Mouse (Mus musculus) megakaryocyte-erythroid progenitor cell, adult 5-6 weeks (primary cell): ENCODE results near the gene Gcnt1. TPM values are rescaled to one million over a fixed set of nuclear protein-coding genes. Genes with fewer than 3 reads are reported as not detected.

ENCODE experiments used
- ATAC-seq: replicated peaks from 2 replicates; pipeline ENCODE4 v1.8.0; 2016; ENCODE audit warnings: mild to moderate bottlenecking, inconsistent platforms; ENCODE audit not compliant: severe bottlenecking, poor library complexity, low FRiP score, low TSS enrichment
- total RNA-seq, 2 experiments: library from RNA; stranded (forward) in 1 of 2; stranded (reverse) in 1 of 2; fragments of 200-1000, 215-1000 nt in 1 of 2; fragments of >200 nt in 1 of 2; fragmentation: Nextera tagmentation in 1 of 2; gene quantifications; 2 replicates each; pipeline ENCODE4 v1.2.3; 2014 to 2017

Gene Gcnt1
- total RNA-seq (2014; fragmentation: Nextera tagmentation) (12.0 and 26.0 TPM in 2 replicates), total RNA-seq (2017) (18.0 and 23.7 TPM in 2 replicates)

DNA sequence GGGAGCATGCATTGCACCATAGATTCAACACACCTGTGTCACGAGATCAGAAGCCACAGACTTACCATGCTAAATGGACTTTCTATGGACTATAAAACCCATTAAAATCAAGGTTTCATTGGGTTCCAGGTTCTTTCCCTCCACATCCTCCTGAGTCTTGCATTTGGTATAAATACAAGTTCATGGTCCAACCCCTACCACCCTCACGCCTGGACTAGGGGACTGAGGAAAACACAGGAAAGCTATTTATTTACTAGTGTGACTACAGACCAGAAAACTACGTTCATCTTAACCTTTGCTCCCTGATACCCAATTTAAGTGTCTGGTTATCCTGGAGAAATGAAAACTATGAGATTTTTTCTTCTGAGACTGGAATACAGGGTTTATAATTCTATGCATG is at the start of gene Gcnt1:
Gene Gcnt1 (minus strand): TSS at position 144 of the 400 bp plus-strand sequence.
- ATAC-seq = no peak

DNA sequence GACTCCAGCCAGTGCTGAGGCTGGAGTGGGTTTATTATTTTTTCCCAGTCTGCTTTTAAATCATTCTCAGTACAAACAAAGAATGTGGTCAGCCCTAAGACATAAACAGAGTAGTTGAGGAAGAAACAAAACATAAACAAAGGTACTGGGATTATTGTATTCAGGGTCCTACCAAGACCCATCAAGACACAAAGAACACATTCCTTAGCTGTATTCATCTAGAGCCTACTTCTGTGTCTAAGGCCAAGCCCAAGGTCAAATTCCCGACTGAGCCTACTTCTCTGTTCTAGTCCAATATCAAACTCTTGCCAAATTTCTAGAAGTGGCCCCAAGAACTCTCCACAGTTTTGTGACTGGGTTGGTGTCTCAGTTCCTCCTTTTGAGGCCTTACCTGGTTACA is 45.2 kb upstream of the Gcnt1 start:
- ATAC-seq = no peak

DNA sequence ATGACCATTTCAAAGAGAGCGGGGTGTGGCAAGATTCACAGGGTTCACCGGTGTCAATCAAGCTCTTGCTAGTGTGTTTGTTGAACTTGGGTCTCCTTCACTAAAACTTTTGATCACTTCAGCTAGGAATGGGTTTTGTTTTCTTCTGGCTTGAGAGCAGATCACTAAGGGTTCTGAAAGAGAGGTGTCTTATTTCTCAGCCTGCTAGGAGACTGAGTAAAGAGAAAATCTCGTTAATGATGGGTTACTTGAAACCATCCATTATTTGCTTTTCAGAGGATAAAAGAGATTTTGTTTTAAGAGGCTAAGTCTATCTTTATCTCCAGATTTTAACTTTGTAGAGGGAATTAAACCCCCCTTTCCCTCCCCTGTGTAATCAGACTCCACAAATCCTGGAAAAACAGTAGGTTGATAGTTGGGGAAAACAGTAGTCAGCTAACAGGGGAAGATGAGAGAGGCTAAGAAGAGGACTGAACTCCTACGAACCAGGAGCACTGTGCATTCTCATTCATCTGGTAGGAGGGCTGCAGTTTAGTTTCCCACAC is 40.3 kb upstream of the Gcnt1 start:
- no peak for ATAC-seq

DNA sequence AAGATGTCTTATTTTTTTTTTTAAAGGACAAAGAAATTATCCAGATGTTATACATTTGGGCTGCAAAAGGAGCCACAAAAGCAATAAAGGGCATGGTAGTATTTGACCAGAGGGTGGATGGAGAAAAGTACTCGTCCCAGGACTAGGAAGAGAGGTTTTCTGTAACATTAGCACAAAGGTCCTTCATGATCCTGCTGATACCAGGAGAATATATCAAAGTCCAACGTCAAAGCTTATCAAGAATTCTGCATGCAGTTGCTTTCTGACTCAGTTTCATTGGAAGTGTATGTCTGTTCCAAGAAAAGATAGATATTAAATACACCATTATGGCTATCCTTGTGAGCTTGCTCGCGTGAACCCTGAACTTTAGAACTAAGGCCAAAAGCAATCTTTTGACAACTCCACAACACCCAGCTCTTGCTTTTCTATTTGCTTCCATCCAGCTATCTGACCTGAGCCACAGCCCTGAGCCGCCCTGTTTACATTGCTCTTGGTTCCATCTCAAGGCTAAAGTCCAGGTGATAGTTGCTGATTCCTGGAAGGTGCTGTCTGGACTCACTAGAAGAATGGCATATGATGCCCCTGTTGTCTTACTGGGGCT is 37.9 kb upstream of the Gcnt1 start:
- ATAC-seq = no peak

DNA sequence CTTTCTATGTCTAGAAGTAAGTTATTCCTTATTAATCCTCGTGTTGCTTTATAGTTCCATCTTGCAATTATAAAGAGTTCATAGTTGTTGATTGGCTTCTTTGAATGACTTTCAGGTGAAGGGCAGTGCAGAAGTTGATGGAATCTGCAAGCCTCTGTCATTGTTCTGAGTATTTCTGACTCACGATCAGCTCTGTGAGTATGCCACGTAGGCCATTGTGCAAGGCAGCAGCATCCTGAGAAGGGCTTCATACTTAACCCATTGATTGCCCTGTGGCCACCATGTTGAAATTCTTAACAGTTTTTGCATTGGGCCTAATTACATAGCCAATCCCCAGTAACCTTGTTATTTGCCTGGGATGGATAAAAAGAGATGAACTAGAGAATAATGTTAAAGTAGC is 36.7 kb upstream of the Gcnt1 start:
- ATAC-seq = no peak

DNA sequence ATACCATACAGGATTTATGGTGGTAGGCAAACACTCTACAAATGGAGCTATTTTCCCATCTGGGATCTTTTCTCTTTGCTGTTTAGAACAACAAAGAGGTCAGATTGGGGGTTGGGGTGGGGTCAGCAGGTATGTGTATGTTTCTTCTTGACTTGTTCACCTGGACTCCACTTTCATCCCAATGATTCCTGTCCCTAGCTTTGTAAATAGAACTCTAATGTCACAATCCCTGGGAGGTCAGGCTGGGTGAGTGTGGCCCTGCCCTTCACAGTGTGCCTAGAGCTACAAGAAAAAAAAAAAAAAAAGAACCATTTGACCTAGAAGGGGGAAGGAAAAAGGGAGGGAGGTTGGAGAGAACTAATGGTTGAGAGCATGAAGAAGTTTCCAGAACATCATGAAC is 35.9 kb upstream of the Gcnt1 start:
- ATAC-seq = no peak

DNA sequence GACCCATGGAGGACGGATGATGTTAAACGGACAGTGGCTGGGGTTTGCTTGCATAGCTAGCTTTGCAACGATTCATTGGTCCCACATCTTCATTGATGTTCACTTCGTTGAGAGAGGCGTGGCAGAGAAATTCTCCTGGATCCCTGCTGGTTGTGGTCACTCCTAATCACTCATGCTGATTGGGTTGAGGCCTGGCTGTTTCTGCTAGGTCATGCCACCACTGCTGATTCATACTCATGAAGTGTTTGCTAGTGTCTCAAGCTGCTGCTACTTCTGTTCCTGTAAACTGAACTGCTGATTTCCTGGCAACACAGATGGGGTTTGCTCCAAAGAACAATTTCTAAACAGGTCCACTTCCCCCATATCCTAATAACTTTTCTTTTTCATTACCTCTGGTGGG is 34.2 kb upstream of the Gcnt1 start:
- ATAC-seq = no peak

DNA sequence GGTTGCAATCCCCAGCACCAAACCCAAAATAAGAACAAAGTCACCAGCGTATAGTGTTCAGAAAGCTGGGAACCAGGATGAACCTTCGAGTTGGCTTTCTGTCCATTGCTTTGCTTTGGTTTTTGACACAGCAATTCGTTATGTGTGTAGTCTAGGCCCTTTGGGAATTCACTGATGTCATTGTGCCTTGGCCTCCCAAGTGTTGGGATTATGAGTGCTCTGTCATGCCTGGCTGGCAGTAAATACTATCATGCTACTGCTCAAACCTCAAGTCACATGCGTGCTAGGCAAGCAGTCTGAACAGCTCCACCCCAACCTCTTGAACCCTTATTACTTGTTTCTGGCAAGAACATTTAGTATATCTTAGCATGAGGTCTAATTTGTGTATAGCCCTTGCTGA is 30.5 kb upstream of the Gcnt1 start:
- ATAC-seq = no peak

DNA sequence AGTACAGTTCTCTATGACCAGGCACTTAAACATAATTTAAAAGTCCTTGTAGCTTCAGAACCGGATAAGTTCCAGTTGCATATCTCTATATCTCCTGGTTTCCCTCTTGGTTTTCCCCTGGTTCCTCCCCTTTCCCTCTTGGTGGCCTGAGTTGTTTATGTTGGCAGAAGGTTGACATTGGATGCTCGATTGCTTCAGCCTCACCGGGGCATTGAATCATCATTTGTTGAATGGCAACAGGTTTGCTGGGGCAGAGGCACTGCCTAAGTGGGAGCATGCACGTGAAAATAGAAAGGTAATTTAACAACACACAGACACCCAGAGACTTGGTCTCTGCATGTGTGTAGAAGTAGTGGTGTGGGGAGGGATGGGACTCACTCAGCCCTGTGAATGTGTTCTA is 27.9 kb upstream of the Gcnt1 start:
- no peak for ATAC-seq

DNA sequence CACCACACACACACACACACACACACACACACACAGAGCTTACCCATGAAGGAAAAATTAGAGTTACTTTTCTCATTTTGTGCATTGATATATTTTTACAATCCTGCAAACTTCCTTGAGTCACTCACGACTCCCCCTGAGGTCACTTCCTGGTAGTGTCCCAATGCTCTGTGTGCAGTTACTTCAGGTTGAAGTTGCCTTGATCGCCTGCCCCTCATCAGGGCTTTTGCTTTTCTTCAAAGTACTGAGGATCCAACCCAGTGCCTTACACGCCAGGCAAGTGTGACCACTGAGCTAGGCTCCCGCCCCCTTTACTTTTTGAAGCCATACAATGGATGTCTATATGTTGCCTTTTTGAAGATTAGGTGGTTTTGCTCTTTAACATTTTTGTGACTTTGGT is 27.3 kb upstream of the Gcnt1 start:
- ATAC-seq = no peak

DNA sequence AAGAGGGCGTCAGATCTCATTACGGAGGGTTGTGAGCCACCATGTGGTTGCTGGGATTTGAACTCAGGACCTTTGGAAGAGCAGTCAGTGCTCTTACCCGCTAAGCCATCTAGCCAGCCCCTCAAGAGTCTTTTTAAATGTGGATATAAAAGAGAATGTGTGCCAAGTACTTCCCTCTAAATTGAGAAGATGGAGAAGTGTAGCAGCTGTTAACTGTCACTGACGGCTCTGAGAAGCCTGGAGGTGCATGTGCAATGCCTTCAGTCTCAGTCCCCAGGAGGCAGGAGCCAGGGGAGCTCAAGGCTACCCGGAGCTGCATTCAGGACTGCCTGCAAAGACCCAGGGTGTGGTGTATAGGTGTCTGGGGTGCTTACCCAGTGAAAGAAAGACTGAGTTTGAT is 25.3 kb upstream of the Gcnt1 start:
- no peak for ATAC-seq

DNA sequence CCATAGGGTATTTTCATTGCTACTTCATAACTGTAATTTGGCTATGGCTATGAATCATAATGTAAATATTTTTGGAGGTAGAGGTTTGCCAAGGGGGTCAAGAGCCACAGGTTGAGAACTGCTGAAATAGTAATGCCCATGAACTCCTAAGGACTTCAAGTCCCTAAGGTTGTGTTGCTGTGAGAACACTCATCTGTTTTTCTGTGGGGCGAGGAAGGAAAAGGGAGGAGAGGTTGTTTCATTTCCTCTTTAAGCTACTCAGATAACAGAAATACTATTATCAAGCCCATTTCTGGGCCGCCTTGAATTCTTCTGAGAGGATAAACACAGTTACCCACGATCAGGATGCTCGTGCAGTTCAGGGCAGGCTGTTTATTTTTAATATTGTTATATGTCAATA is 24.2 kb upstream of the Gcnt1 start:
- ATAC-seq = no peak

DNA sequence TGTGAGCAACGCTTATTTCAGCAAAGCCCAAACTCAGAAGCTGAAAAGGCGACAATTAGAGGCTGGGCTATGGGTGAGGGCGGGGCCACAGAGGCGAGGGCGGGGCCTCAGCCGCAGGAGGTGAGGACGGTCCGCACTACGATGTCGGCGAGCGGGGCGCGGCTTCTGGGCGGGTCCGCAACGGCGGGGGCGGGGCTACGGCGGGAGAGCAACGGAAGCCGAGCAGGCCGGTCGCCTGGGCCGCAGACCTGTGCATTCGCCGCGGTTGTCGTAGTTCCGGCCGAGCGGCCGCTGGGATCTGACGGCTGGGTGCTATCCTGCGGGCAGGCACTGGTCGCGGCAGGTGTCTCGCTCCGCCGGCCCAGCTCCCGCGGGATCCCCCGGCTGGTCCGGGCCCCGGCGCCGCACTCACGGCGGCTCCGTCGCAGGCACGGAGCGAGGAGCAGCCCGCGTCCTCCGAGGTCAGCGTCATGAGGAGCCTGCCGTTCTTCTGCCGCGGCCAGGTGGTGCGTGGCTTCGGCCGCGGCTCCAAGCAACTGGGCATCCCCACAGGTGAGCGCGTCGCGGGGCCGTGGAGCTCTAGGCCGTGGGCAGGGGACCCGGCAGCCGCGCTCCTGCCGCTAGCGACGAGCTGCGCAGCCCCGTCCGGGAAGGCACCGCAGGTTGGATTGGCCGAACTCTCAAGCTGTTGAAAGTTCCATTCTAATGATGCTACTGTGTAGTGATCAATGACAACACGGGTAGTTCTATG is 21.4 kb upstream of the Gcnt1 start, which contains the start of gene Rfk:
Gene Rfk (plus strand): TSS at position 203 of the 751 bp plus-strand sequence.
- peak; percentile 99 for ATAC-seq

DNA sequence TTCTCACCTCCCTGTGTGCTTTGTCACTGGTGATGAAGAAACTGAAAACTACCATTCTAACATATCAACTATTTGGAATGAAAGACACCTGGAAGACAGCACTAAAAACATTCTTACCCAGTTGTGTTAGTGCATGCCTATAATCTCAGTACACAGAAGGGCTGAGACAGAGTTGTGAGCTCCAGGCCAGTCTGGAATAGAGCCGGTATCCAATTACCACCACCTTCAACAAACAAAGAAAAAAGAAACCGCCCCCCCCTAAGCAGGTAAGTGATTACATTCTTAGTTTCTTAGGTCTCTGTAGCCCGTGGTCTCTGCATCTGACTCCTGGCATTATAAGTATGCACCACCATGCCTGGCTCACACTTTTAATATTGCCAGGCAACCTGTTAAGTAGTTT is 20.2 kb upstream of the Gcnt1 start:
- no peak for ATAC-seq

DNA sequence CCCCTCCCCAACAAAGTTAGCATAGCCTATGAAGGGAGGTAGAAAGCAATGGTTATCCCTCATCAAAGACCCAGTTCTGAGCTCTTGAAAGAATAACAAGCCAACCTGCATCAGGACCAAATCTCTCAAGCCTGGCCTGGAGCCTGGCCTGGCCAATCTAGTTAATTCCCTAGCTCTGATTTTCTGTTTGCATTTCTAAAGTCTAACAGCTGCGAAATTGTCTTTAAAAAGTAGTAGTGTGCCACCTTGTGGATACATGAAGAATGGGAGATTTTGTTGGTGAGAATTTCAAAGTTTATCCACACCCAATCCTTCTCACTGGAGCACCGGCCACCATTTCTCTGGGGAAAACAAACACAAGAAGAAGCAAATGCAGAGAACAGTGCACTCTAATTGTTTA is 15.8 kb upstream of the Gcnt1 start:
- ATAC-seq = peak; percentile 50; the same call in 1 of the 2 replicates

DNA sequence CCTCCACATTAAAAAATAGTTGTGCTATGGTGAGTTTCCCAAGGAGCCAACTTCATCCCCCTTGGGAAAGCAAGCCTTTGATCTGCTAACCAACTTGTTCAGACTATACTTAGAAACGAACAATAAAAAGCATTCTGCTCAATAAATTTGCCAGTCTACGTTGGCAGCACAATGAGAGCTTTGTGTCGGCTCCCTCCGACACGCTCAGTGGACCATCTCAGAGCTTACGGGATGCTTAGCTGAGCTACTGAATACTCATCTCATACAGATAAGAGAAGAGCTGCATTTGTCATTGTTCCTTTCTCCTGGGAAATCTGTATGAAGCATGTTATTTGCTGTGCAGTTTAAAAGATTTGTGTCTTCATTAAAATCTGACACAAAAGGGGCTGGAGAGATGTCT is 13.8 kb upstream of the Gcnt1 start:
- ATAC-seq = no peak

DNA sequence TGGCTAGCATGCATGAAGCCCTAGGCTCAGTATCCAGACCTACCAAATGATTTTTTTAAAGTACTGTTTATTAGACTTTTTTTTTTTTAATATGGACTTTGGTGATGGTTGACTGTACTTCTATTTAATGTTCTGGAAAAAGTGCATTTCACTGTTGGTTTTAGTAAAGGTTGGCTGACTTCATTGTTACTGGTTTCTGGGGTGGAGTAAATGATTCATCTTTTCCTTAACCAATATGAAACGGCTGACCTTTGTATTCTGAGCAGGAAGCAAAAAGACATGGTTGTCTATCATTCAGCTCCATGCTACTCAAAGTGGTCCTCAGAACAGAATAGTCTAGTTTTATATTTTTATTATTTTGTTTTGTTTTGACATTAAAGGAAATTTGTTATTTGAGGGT is 12.8 kb upstream of the Gcnt1 start:
- ATAC-seq = no peak

DNA sequence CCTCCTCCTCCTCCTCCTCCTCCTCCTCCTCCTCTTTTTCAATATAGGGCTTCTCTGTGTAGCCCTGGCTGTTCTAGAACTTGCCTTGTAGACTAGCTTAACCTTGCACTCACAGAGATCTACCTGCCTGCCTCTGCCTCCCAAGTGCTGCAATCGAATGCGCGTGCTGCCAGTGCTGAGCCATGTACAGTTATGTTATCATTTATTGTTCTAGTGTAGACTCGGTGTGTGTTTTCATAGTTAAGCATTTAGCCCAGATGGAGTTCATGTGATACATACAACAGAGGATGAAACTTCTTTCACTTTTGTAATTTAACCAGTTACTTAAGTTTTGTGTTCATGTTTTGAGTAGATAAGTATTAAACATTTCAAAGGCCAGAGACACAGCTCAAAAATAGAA is 12.4 kb upstream of the Gcnt1 start:
- ATAC-seq = peak; percentile 95

DNA sequence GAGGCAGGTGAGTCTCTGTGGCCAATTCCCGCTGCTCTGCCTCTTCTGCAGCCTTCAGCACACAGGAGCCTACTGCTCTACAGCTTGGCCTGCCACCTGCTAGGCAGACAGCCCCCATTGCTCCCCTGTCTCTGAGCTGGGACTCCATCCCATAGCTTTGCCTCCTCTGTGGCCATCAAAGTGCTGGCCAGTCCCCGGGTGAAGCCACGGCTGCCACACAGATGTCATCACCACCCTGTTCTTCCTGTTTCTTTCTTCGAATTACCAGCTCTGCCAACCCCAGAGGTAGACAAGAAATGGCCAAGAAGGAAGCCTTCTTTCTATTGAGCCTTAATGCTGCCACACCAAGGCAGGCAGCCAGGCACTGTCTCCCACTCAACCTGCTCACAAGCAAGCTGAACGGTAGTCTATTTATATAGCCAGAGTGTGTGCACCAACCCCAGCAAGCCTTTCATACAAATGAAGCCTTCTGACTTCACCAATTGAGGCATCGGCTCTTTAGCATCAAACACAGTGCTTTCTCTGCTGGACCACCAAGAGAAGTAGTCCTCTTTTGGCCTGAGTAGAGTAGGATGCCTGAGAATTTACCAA is 10.3 kb upstream of the Gcnt1 start:
- ATAC-seq = no peak

DNA sequence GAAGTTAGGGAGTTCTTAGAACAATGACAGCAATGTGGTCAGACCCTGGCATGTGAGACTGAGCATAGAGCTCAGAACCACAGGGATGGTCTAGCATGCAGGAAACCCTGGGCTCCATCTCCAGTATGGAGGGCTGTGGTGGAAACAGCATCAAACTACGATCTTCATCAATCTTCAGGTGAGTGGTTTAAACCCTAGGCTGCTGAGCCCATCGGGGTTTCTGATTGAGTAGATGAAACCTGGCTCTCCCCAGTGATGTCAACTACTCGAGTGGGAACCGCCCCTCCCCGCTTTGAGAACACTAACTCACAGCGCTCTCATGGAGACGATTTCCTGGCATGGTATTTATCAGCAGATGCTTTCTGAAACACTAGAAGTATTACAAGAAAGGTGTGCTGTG is 7.9 kb upstream of the Gcnt1 start:
- ATAC-seq = no peak

DNA sequence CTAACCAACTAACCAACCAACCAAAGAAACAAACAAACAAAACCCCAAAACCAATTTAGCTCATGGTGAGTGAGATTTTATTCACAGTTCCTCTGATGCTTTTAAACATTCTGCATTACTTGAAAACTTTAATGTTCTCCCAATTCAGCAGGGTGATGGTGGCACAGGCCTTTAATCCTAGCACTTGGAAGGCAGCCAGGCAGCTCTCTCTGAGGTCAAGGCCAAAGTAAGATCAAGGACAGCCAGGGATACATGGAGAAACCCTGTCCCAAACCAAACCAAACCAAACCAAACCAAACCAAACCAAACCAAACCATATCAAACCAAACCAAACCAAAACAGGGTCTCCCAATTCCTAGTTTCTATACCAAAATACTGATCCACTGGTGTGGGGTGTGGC is 6.2 kb upstream of the Gcnt1 start:
- no peak for ATAC-seq
